ENCODE assay signal across 12 mouse cellular contexts in genomic region chr15:82351480-82351879, GRCm38 (mm10). TPM values are rescaled to one million over a fixed set of nuclear protein-coding genes. Genes with fewer than 3 reads are reported as not detected.
DNase-seq lines count a peak whose midpoint lies in the region; ATAC-seq lines count a peak whose summit lies in the region.
"Had no signal": no experiment of that assay in that cellular context is flagged by ENCODE, and none has a peak within 500 bp of the region (broad histone marks: within the 10 kb centered on the region; RNA-seq: fewer than 3 reads in every experiment).

No protein-coding gene starts in this region.

- WGBS in forebrain, embryonic 13.5 days: 87% methylated on average over 3 of the region's 3 CpGs
- 80% methylated on average over 3 of the region's 3 CpGs for WGBS in forebrain, embryonic 14.5 days
- WGBS in midbrain, embryonic 13.5 days: 83% methylated on average over 3 of the region's 3 CpGs
- WGBS in midbrain, embryonic 16.5 days: 93% methylated on average over 3 of the region's 3 CpGs
- 33% methylated on average over 3 of the region's 3 CpGs for WGBS in liver, embryonic 12.5 days (ENCODE audit: insufficient replicate concordance)

- no peak overlapping the region for H3K4me3 ChIP-seq in forebrain, embryonic 13.5 days
- H3K4me3 ChIP-seq in forebrain, embryonic 14.5 days (ENCODE audit: low read depth, low read length): no peak overlapping the region
- H3K4me3 ChIP-seq in midbrain, embryonic 13.5 days (replicated peaks): no peak overlapping the region
- no peak overlapping the region for H3K4me3 ChIP-seq in midbrain, embryonic 16.5 days (ENCODE audit: low read depth, low read length)
- peak overlapping the region; percentile 96 for H3K4me3 ChIP-seq in liver, embryonic 12.5 days
- H3K4me3 ChIP-seq: heart, adult 2 months; layer of hippocampus, adult 2 months had no signal

- H3K9me3 ChIP-seq in forebrain, embryonic 13.5 days (replicated peaks): no peaks in the 10 kb centered on the region
- H3K9me3 ChIP-seq in forebrain, embryonic 14.5 days (replicated peaks; ENCODE audit: control insufficient read depth, low read length): no peaks in the 10 kb centered on the region
- no peaks in the 10 kb centered on the region for H3K9me3 ChIP-seq in midbrain, embryonic 13.5 days
- H3K9me3 ChIP-seq in midbrain, embryonic 16.5 days (replicated peaks; ENCODE audit: control insufficient read depth, low read length, poor library complexity, severe bottlenecking): no peaks in the 10 kb centered on the region
- no peaks in the 10 kb centered on the region for H3K9me3 ChIP-seq in liver, embryonic 12.5 days (replicated peaks)

- no peaks in the 10 kb centered on the region for H3K27me3 ChIP-seq in forebrain, embryonic 13.5 days
- no peaks in the 10 kb centered on the region for H3K27me3 ChIP-seq in forebrain, embryonic 14.5 days (replicated peaks; ENCODE audit: control insufficient read depth, insufficient read depth, low read length)
- no peaks in the 10 kb centered on the region for H3K27me3 ChIP-seq in midbrain, embryonic 13.5 days
- H3K27me3 ChIP-seq in midbrain, embryonic 16.5 days (ENCODE audit: control insufficient read depth, insufficient read depth, low read depth, low read length): no peaks in the 10 kb centered on the region
- H3K27me3 ChIP-seq in liver, embryonic 12.5 days (replicated peaks): no peaks in the 10 kb centered on the region

- H3K4me2 ChIP-seq in forebrain, embryonic 13.5 days: no peak overlapping the region
- H3K4me2 ChIP-seq in forebrain, embryonic 14.5 days (ENCODE audit: low read length): no peak overlapping the region
- 0 out of 2 replicates have a peak overlapping the region, but pooled peaks have one; percentile 12 for H3K4me2 ChIP-seq in midbrain, embryonic 13.5 days (replicated peaks)
- no peak overlapping the region for H3K4me2 ChIP-seq in midbrain, embryonic 16.5 days (ENCODE audit: low read length)
- peak overlapping the region; percentile 84 for H3K4me2 ChIP-seq in liver, embryonic 12.5 days

- H3K27ac ChIP-seq in forebrain, embryonic 13.5 days: no peak overlapping the region
- H3K27ac ChIP-seq in forebrain, embryonic 14.5 days (ENCODE audit: low read depth, low read length): no peak overlapping the region
- no peak overlapping the region for H3K27ac ChIP-seq in midbrain, embryonic 13.5 days
- no peak overlapping the region for H3K27ac ChIP-seq in midbrain, embryonic 16.5 days (ENCODE audit: low read length)
- peak overlapping the region; percentile 94 for H3K27ac ChIP-seq in liver, embryonic 12.5 days
- H3K27ac ChIP-seq: heart, adult 2 months; layer of hippocampus, adult 2 months had no signal

- peak overlapping the region; percentile 18; the same call in 1 of the 2 replicates for H3K9ac ChIP-seq in forebrain, embryonic 13.5 days
- no peak overlapping the region for H3K9ac ChIP-seq in forebrain, embryonic 14.5 days (ENCODE audit: low read length)
- H3K9ac ChIP-seq in midbrain, embryonic 13.5 days (replicated peaks): no peak overlapping the region; the same call in 1 of the 2 replicates
- no peak overlapping the region for H3K9ac ChIP-seq in midbrain, embryonic 16.5 days (ENCODE audit: low read depth, low read length)
- H3K9ac ChIP-seq in liver, embryonic 12.5 days: peak overlapping the region; percentile 99

- no peak for DNase-seq in forebrain, embryonic 14.5 days (ENCODE audit: low spot score)
- no peak for DNase-seq in spleen, adult 18-20 months
- no peak for DNase-seq in frontal cortex, postnatal 10 days (ENCODE audit: low spot score in 2 of 2)
- DNase-seq: adrenal gland, postnatal 10 days; heart, adult 2 months had no signal

- H3K4me1 ChIP-seq in forebrain, embryonic 13.5 days: peaks cover 37% of the 10 kb centered on the region
- peaks cover 19% of the 10 kb centered on the region for H3K4me1 ChIP-seq in forebrain, embryonic 14.5 days (ENCODE audit: control insufficient read depth, insufficient read depth, low read length)
- H3K4me1 ChIP-seq in midbrain, embryonic 13.5 days (replicated peaks): peaks cover 46% of the 10 kb centered on the region
- peaks cover 31% of the 10 kb centered on the region for H3K4me1 ChIP-seq in midbrain, embryonic 16.5 days (ENCODE audit: control insufficient read depth, insufficient read depth, low read length)
- peaks cover 75% of the 10 kb centered on the region for H3K4me1 ChIP-seq in liver, embryonic 12.5 days

- peaks cover 39% of the 10 kb centered on the region for H3K36me3 ChIP-seq in forebrain, embryonic 13.5 days (ENCODE audit: poor library complexity, severe bottlenecking)
- peaks cover 37% of the 10 kb centered on the region for H3K36me3 ChIP-seq in forebrain, embryonic 14.5 days (ENCODE audit: control insufficient read depth, insufficient read depth, low read length)
- peaks cover 35% of the 10 kb centered on the region for H3K36me3 ChIP-seq in midbrain, embryonic 13.5 days
- peaks cover 10% of the 10 kb centered on the region for H3K36me3 ChIP-seq in midbrain, embryonic 16.5 days (ENCODE audit: control insufficient read depth, insufficient read depth, low read length)
- H3K36me3 ChIP-seq in liver, embryonic 12.5 days: peaks cover 45% of the 10 kb centered on the region

- ATAC-seq in forebrain, embryonic 13.5 days: no peak
- ATAC-seq in forebrain, embryonic 14.5 days: no peak
- no peak for ATAC-seq in midbrain, embryonic 13.5 days
- ATAC-seq in midbrain, embryonic 16.5 days: no peak
- peak; percentile 41 for ATAC-seq in liver, embryonic 12.5 days
- ATAC-seq in erythroblast, adult 5-6 weeks (replicated peaks; ENCODE audit: low FRiP score, poor library complexity, severe bottlenecking): no peak
- ATAC-seq: lung, postnatal 0 days had no signal

RNA-seq across cellular contexts. Expression of gene Ndufa6, which starts 2.6 kb away (rescaled TPM):
- polyA plus RNA-seq in forebrain, embryonic 13.5 days (2015; fragmentation: Nextera tagmentation; extraction: Ambion mirVana): 318 and 358 TPM in 2 replicates
- polyA plus RNA-seq in forebrain, embryonic 14.5 days (2014; fragmentation: Nextera tagmentation; extraction: Ambion mirVana): 302 and 403 TPM in 2 replicates
- 350 and 359 TPM in 2 replicates for polyA plus RNA-seq in midbrain, embryonic 13.5 days (2015; fragmentation: Nextera tagmentation; extraction: Ambion mirVana)
- polyA plus RNA-seq in midbrain, embryonic 16.5 days (2015; fragmentation: Nextera tagmentation; extraction: Ambion mirVana): 321 and 346 TPM in 2 replicates
- polyA plus RNA-seq in liver, embryonic 12.5 days (2016; fragmentation: Nextera tagmentation; extraction: Ambion mirVana): 368 and 383 TPM in 2 replicates
- total RNA-seq in erythroblast, adult 5-6 weeks (2015; ENCODE audit: low replicate concordance): 34.2 and 88.6 TPM in 2 replicates
- total RNA-seq in erythroblast, adult 5-6 weeks (2017; ENCODE audit: low replicate concordance): 55.3 and 85.6 TPM in 2 replicates

RNA-seq across cellular contexts. Expression of gene Smdt1, which starts 12.7 kb away (rescaled TPM):
- 303 and 321 TPM in 2 replicates for polyA plus RNA-seq in forebrain, embryonic 13.5 days (2015; fragmentation: Nextera tagmentation; extraction: Ambion mirVana)
- polyA plus RNA-seq in forebrain, embryonic 14.5 days (2014; fragmentation: Nextera tagmentation; extraction: Ambion mirVana): 296 and 326 TPM in 2 replicates
- polyA plus RNA-seq in midbrain, embryonic 13.5 days (2015; fragmentation: Nextera tagmentation; extraction: Ambion mirVana): 303 and 324 TPM in 2 replicates
- 300 and 320 TPM in 2 replicates for polyA plus RNA-seq in midbrain, embryonic 16.5 days (2015; fragmentation: Nextera tagmentation; extraction: Ambion mirVana)
- 193 and 196 TPM in 2 replicates for polyA plus RNA-seq in liver, embryonic 12.5 days (2016; fragmentation: Nextera tagmentation; extraction: Ambion mirVana)
- total RNA-seq in erythroblast, adult 5-6 weeks (2015; ENCODE audit: low replicate concordance): 91.5 and 150 TPM in 2 replicates
- total RNA-seq in erythroblast, adult 5-6 weeks (2017; ENCODE audit: low replicate concordance): 42.7 and 69.4 TPM in 2 replicates

RNA-seq across cellular contexts. Expression of gene Pheta2, which starts 12.7 kb away (rescaled TPM):
- 1.3 and 1.8 TPM in 2 replicates for polyA plus RNA-seq in forebrain, embryonic 13.5 days (2015; fragmentation: Nextera tagmentation; extraction: Ambion mirVana)
- 0.63 and 0.80 TPM in 2 replicates for polyA plus RNA-seq in forebrain, embryonic 14.5 days (2014; fragmentation: Nextera tagmentation; extraction: Ambion mirVana)
- 0.99 and 1.5 TPM in 2 replicates for polyA plus RNA-seq in midbrain, embryonic 13.5 days (2015; fragmentation: Nextera tagmentation; extraction: Ambion mirVana)
- 1.1 and 1.5 TPM in 2 replicates for polyA plus RNA-seq in midbrain, embryonic 16.5 days (2015; fragmentation: Nextera tagmentation; extraction: Ambion mirVana)
- polyA plus RNA-seq in liver, embryonic 12.5 days (2016; fragmentation: Nextera tagmentation; extraction: Ambion mirVana): 39.1 and 42.8 TPM in 2 replicates
- 22.7 and 44.9 TPM in 2 replicates for total RNA-seq in erythroblast, adult 5-6 weeks (2015; ENCODE audit: low replicate concordance)
- 79.0 and 86.0 TPM in 2 replicates for total RNA-seq in erythroblast, adult 5-6 weeks (2017; ENCODE audit: low replicate concordance)

RNA-seq across cellular contexts. Expression of gene Naga, which starts 12.8 kb away (rescaled TPM):
- 19.4 and 25.2 TPM in 2 replicates for polyA plus RNA-seq in forebrain, embryonic 13.5 days (2015; fragmentation: Nextera tagmentation; extraction: Ambion mirVana)
- 27.5 and 29.6 TPM in 2 replicates for polyA plus RNA-seq in forebrain, embryonic 14.5 days (2014; fragmentation: Nextera tagmentation; extraction: Ambion mirVana)
- polyA plus RNA-seq in midbrain, embryonic 13.5 days (2015; fragmentation: Nextera tagmentation; extraction: Ambion mirVana): 18.1 and 22.7 TPM in 2 replicates
- polyA plus RNA-seq in midbrain, embryonic 16.5 days (2015; fragmentation: Nextera tagmentation; extraction: Ambion mirVana): 23.8 and 28.0 TPM in 2 replicates
- polyA plus RNA-seq in liver, embryonic 12.5 days (2016; fragmentation: Nextera tagmentation; extraction: Ambion mirVana): 36.5 and 40.8 TPM in 2 replicates
- total RNA-seq in erythroblast, adult 5-6 weeks (2015; ENCODE audit: low replicate concordance): 49.5 and 74.2 TPM in 2 replicates
- total RNA-seq in erythroblast, adult 5-6 weeks (2017; ENCODE audit: low replicate concordance): 22.7 and 56.3 TPM in 2 replicates

RNA-seq across cellular contexts. Expression of gene Cyp2d22, which starts 28.6 kb away (rescaled TPM):
- polyA plus RNA-seq in forebrain, embryonic 13.5 days (2015; fragmentation: Nextera tagmentation; extraction: Ambion mirVana): 1.6 and 1.7 TPM in 2 replicates
- 0.63 and 1.2 TPM in 2 replicates for polyA plus RNA-seq in forebrain, embryonic 14.5 days (2014; fragmentation: Nextera tagmentation; extraction: Ambion mirVana)
- polyA plus RNA-seq in midbrain, embryonic 13.5 days (2015; fragmentation: Nextera tagmentation; extraction: Ambion mirVana): 1.1 and 1.8 TPM in 2 replicates
- polyA plus RNA-seq in midbrain, embryonic 16.5 days (2015; fragmentation: Nextera tagmentation; extraction: Ambion mirVana): 1.2 and 1.5 TPM in 2 replicates
- polyA plus RNA-seq in liver, embryonic 12.5 days (2016; fragmentation: Nextera tagmentation; extraction: Ambion mirVana): 8.0 and 8.1 TPM in 2 replicates
- not detected in 2 replicates for total RNA-seq in erythroblast, adult 5-6 weeks (2015; ENCODE audit: low replicate concordance)
- total RNA-seq in erythroblast, adult 5-6 weeks (2017; ENCODE audit: low replicate concordance): 0.26 TPM in 1 of 2 replicates, not detected in the other

Comparison
In these comparisons a context has a peak if more than half of its experiments do, and no peak if none do; other contexts are left out.
1. H3K4me2 ChIP-seq: peak in midbrain, embryonic 13.5 days (single experiment) and liver, embryonic 12.5 days (single experiment); none in forebrain, embryonic 13.5 days (single experiment), forebrain, embryonic 14.5 days (single experiment) and midbrain, embryonic 16.5 days (single experiment).
2. H3K9ac ChIP-seq: peak in forebrain, embryonic 13.5 days (single experiment) and liver, embryonic 12.5 days (single experiment); none in forebrain, embryonic 14.5 days (single experiment), midbrain, embryonic 13.5 days (single experiment) and midbrain, embryonic 16.5 days (single experiment).
3. RNA of gene Pheta2, which starts 12.7 kb away (polyA plus RNA-seq): 39.1 to 42.8 TPM in liver, embryonic 12.5 days; 0.99 to 1.5 TPM in midbrain, embryonic 13.5 days, 1.3 to 1.8 TPM in forebrain, embryonic 13.5 days, 1.1 to 1.5 TPM in midbrain, embryonic 16.5 days and 0.63 to 0.80 TPM in forebrain, embryonic 14.5 days; every median in the first group is over 10 times any median in the second.